ENCODE assay signal across 9 mouse cellular contexts in genomic region chr3:105521178-105521631, GRCm38 (mm10).
DNase-seq lines count a peak whose midpoint lies in the region; ATAC-seq and TF ChIP-seq lines count a peak whose summit lies in the region.
"Had no signal": no experiment of that assay in that cellular context is flagged by ENCODE, and none has a peak within 500 bp of the region (broad histone marks: within the 10 kb centered on the region; RNA-seq: fewer than 3 reads in every experiment).

No protein-coding gene starts in this region.

- peak overlapping the region; percentile 44 for H3K27ac ChIP-seq in midbrain, postnatal 0 days (ENCODE audit: low read depth, low read length)

- DNase-seq in heart, adult 11 months: peak; percentile 97
- no peak for DNase-seq in heart, postnatal 25 days (ENCODE audit: low spot score)
- DNase-seq in cerebellum, adult 18-20 months: peak; percentile 85 to 93
- peak; percentile 47 for DNase-seq in heart, adult 8-10 months (ENCODE audit: low spot score)
- DNase-seq in layer of hippocampus, postnatal 10 days (ENCODE audit: low spot score in 2 of 2): peak; percentile 65 to 69
- peak; percentile 92 for DNase-seq in midbrain, postnatal 0 days (ENCODE audit: low spot score)
- no peak for DNase-seq in kidney, adult 11 months

- ATAC-seq in midbrain, postnatal 0 days (ENCODE audit: low FRiP score): peak; percentile 65; the same call in 1 of the 2 replicates
- no peak for ATAC-seq in erythroid progenitor cell, adult 5-6 weeks (replicated peaks; ENCODE audit: low FRiP score, poor library complexity, severe bottlenecking)

- H3K27me3 ChIP-seq in midbrain, postnatal 0 days (ENCODE audit: insufficient read depth, low read length): no peaks in the 10 kb centered on the region

- no peak for TF ChIP-seq CTCF in midbrain, postnatal 0 days (IDR thresholded peaks at IDR 0.05)

- no peaks in the 10 kb centered on the region for H3K36me3 ChIP-seq in midbrain, postnatal 0 days (ENCODE audit: insufficient read depth, low read length)

- no peak overlapping the region for H3K4me3 ChIP-seq in midbrain, postnatal 0 days (ENCODE audit: low read depth, low read length)
- H3K4me3 ChIP-seq: megakaryocyte, embryonic 14.5 days had no signal

- intact Hi-C loops in heart, postnatal 25 days (cut with DNase I): no loop called here

- H3K4me1 ChIP-seq in midbrain, postnatal 0 days (ENCODE audit: insufficient read depth, low read length): peaks cover 6% of the 10 kb centered on the region

- no peaks in the 10 kb centered on the region for H3K9me3 ChIP-seq in midbrain, postnatal 0 days (ENCODE audit: low read length)
- H3K9me3 ChIP-seq: megakaryocyte, embryonic 14.5 days had no signal

- WGBS in midbrain, postnatal 0 days: 52% methylated on average over 12 of the region's 12 CpGs

- no peak overlapping the region for H3K9ac ChIP-seq in midbrain, postnatal 0 days (replicated peaks; ENCODE audit: low read length, poor library complexity, severe bottlenecking)

- H3K4me2 ChIP-seq in midbrain, postnatal 0 days (ENCODE audit: low read depth, low read length, poor library complexity, severe bottlenecking): no peak overlapping the region

Comparison
In these comparisons a context has a peak if more than half of its experiments do, and no peak if none do; other contexts are left out.
1. DNase-seq: peak in heart, adult 11 months (single experiment), cerebellum, adult 18-20 months (2 of 2), heart, adult 8-10 months (single experiment), layer of hippocampus, postnatal 10 days (2 of 2) and midbrain, postnatal 0 days (single experiment); none in heart, postnatal 25 days (single experiment) and kidney, adult 11 months (single experiment).